Mouse (Mus musculus): ENCODE results near the gene Tgfa.

Gene Tgfa

GRCm38 (mm10) chr6:86233512-86234430 lies 38.7 kb downstream of the Tgfa start:
- DNase-seq: no peak

GRCm38 (mm10) chr6:86244866-86245265 lies 49.8 kb downstream of the Tgfa start:
- no peak for DNase-seq

- no peak for DNase-seq
These were observed 50.9 kb downstream of the Tgfa start for GRCm38 (mm10) chr6:86245965-86246364.

GRCm38 (mm10) chr6:86248562-86248961 lies 53.5 kb downstream of the Tgfa start:
- no peak for DNase-seq

- no peak for DNase-seq
These were observed 54.0 kb downstream of the Tgfa start for GRCm38 (mm10) chr6:86249042-86249441.

- DNase-seq: no peak
These were observed 55.2 kb downstream of the Tgfa start for GRCm38 (mm10) chr6:86250236-86250635.

GRCm38 (mm10) chr6:86250830-86251229 lies 55.8 kb downstream of the Tgfa start:
- no peak for DNase-seq

- DNase-seq: no peak
These were observed 57.4 kb downstream of the Tgfa start for GRCm38 (mm10) chr6:86252176-86253125.

GRCm38 (mm10) chr6:86255899-86256298 lies 60.9 kb downstream of the Tgfa start:
- DNase-seq: no peak

- no peak for DNase-seq
These were observed 64.2 kb downstream of the Tgfa start for GRCm38 (mm10) chr6:86259242-86259641.

- no peak for DNase-seq
These were observed 65.5 kb downstream of the Tgfa start for GRCm38 (mm10) chr6:86260322-86261050.

GRCm38 (mm10) chr6:86266786-86267185 lies 71.8 kb downstream of the Tgfa start:
- DNase-seq: no peak

GRCm38 (mm10) chr6:86270373-86271068 lies 75.5 kb downstream of the Tgfa start:
- no peak for DNase-seq

GRCm38 (mm10) chr6:86271130-86271529 lies 76.1 kb downstream of the Tgfa start:
- peak; percentile 66 for DNase-seq

GRCm38 (mm10) chr6:86275704-86276103 lies 80.7 kb downstream of the Tgfa start:
- DNase-seq: no peak

- DNase-seq: no peak
These were observed 81.8 kb downstream of the Tgfa start for GRCm38 (mm10) chr6:86276816-86277215.

GRCm38 (mm10) chr6:86277620-86278019 lies 82.6 kb downstream of the Tgfa start:
- DNase-seq: no peak

- no peak for DNase-seq
These were observed 86.7 kb downstream of the Tgfa start for GRCm38 (mm10) chr6:86281573-86282210.

GRCm38 (mm10) chr6:86293301-86293700 lies 98.3 kb downstream of the Tgfa start:
- no peak for DNase-seq

GRCm38 (mm10) chr6:86295451-86295850 lies 100.4 kb downstream of the Tgfa start:
- DNase-seq: no peak

- DNase-seq: no peak
These were observed 101.1 kb downstream of the Tgfa start for GRCm38 (mm10) chr6:86296126-86296525.

GRCm38 (mm10) chr6:86296938-86297337 lies 101.9 kb downstream of the Tgfa start:
- DNase-seq: no peak
